Mouse (Mus musculus): Measurements from ENCODE around the gene Ehd1.

The Ehd1 gene

GRCm38 (mm10) chr19:6347615-6348014 lies 71.1 kb downstream of the Ehd1 start:
- in situ Hi-C loops (cut with MboI, MseI): no loop called here

- in situ Hi-C loops (cut with MboI, MseI): no loop called here
Observed at GRCm38 (mm10) chr19:6348717-6349116, 72.2 kb downstream of the Ehd1 start.

- in situ Hi-C loops (cut with MboI, MseI): no loop called here
Observed at GRCm38 (mm10) chr19:6349215-6349983, 72.9 kb downstream of the Ehd1 start.

All from T-helper 17 cell (primary cell).